ENCODE assay signal across 7 mouse cellular contexts in the genomic region with DNA sequence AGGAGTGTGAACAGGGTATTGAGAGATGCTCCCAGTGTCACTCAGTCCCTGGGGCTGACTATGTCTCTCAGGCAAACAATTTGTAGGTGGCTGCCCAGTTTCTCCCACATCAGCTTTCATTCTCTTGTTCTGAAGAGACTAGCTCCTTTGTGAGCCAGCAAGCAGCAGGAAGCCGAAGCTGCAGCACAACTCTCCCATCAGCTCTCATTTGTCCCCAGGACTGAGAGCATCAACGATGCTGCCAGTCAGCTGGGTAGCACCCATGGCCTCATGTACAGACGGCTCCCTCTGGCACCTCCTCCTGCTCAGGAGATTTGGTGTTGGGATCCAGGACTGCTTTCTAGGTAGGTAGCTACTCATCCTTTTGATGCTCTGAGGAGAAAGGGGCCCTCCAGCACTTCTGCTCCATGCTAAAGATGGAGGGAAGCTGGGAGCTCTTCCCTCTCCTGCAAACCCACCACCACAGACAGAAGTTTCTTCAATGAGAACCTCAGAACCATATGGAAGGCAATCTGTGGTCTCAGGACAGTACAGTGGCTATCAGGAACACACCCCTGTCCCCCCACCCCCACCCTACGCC. TPM values are rescaled to one million over a fixed set of nuclear protein-coding genes. Genes with fewer than 3 reads are reported as not detected.
A peak's percentile ranks its signal among the peaks of the same experiment; 100 is the strongest.
DNase-seq lines count a peak whose midpoint lies in the region; ATAC-seq and TF ChIP-seq lines count a peak whose summit lies in the region.

No protein-coding gene starts in this region.

- TF ChIP-seq EP300 in stomach, postnatal 0 days (optimal IDR thresholded peaks at IDR 0.05): no peak

- WGBS in embryonic facial prominence, embryonic 14.5 days: 33% methylated on average over 4 of the region's 4 CpGs
- whole genome bisulfite sequencing in liver, embryonic 11.5 days: 57% methylated on average over 4 of the region's 4 CpGs
- WGBS in stomach, postnatal 0 days: 26% methylated on average over 4 of the region's 4 CpGs

- peaks cover 19% of the 10 kb centered on the region for H3K36me3 ChIP-seq in embryonic facial prominence, embryonic 14.5 days (ENCODE audit: control insufficient read depth, insufficient read depth, low read length)
- H3K36me3 ChIP-seq in liver, embryonic 11.5 days (ENCODE audit: control insufficient read depth, insufficient read depth, low read length): peaks cover 18% of the 10 kb centered on the region
- H3K36me3 ChIP-seq in stomach, postnatal 0 days (ENCODE audit: control insufficient read depth, insufficient read depth, low read length): peaks cover 7% of the 10 kb centered on the region

- H3K27me3 ChIP-seq in embryonic facial prominence, embryonic 14.5 days (replicated peaks; ENCODE audit: control insufficient read depth, insufficient read depth, low read length): 0 out of 2 replicates have a peak, but pooled peaks cover 4% of the 10 kb centered on the region
- H3K27me3 ChIP-seq in liver, embryonic 11.5 days (replicated peaks; ENCODE audit: control insufficient read depth, insufficient read depth, low read length): peaks cover 8% of the 10 kb centered on the region; the same call in 1 of the 2 replicates
- H3K27me3 ChIP-seq in stomach, postnatal 0 days (ENCODE audit: control insufficient read depth, insufficient read depth, low read length): no peaks in the 10 kb centered on the region

- no peak for TF ChIP-seq CTCF in stomach, postnatal 0 days (IDR thresholded peaks at IDR 0.05; ENCODE audit: low read depth)

- H3K9ac ChIP-seq in embryonic facial prominence, embryonic 14.5 days (ENCODE audit: low read depth, low read length): peak overlapping the region; percentile 82
- H3K9ac ChIP-seq in liver, embryonic 11.5 days (ENCODE audit: low read depth, low read length): no peak overlapping the region; the same call in 1 of the 2 replicates
- H3K9ac ChIP-seq in stomach, postnatal 0 days (ENCODE audit: low read length): peak overlapping the region; percentile 80

- peak overlapping the region; percentile 81; the same call in 1 of the 2 replicates for H3K27ac ChIP-seq in embryonic facial prominence, embryonic 14.5 days (replicated peaks; ENCODE audit: low read depth, low read length)
- no peak overlapping the region for H3K27ac ChIP-seq in liver, embryonic 11.5 days (ENCODE audit: low read depth, low read length)
- peak overlapping the region; percentile 93 for H3K27ac ChIP-seq in stomach, postnatal 0 days (replicated peaks)

- H3K4me2 ChIP-seq in embryonic facial prominence, embryonic 14.5 days (ENCODE audit: low read depth, low read length): peak overlapping the region; percentile 85
- peak overlapping the region; percentile 100 for H3K4me2 ChIP-seq in liver, embryonic 11.5 days
- peak overlapping the region; percentile 93 for H3K4me2 ChIP-seq in stomach, postnatal 0 days (replicated peaks; ENCODE audit: low read depth)

- peak; percentile 68 for DNase-seq in layer of hippocampus, adult 9-11 months
- DNase-seq in layer of hippocampus, postnatal 10 days (ENCODE audit: low spot score in 2 of 2): no peak
- DNase-seq in embryonic facial prominence, embryonic 14.5 days (ENCODE audit: low spot score): no peak
- no peak for DNase-seq in liver, embryonic 11.5 days (ENCODE audit: low spot score)
- no peak for DNase-seq in stomach, postnatal 0 days (ENCODE audit: low spot score)
- DNase-seq in urinary bladder, postnatal 14 days (ENCODE audit: low spot score): no peak

- H3K4me3 ChIP-seq in embryonic facial prominence, embryonic 14.5 days (ENCODE audit: low read depth, low read length): peak overlapping the region; percentile 74
- H3K4me3 ChIP-seq in liver, embryonic 11.5 days (ENCODE audit: low read depth, low read length): peak overlapping the region; percentile 72; the same call in 1 of the 2 replicates
- H3K4me3 ChIP-seq in stomach, postnatal 0 days (ENCODE audit: low read depth, low read length): peak overlapping the region; percentile 71

- H3K4me1 ChIP-seq in embryonic facial prominence, embryonic 14.5 days (ENCODE audit: control insufficient read depth, insufficient read depth, low read length): peaks cover 9% of the 10 kb centered on the region
- peaks cover 14% of the 10 kb centered on the region for H3K4me1 ChIP-seq in liver, embryonic 11.5 days (replicated peaks; ENCODE audit: control insufficient read depth, insufficient read depth, low read length)
- no peaks in the 10 kb centered on the region; the same call in 1 of the 2 replicates for H3K4me1 ChIP-seq in stomach, postnatal 0 days (replicated peaks; ENCODE audit: control insufficient read depth, insufficient read depth)

- H3K9me3 ChIP-seq in embryonic facial prominence, embryonic 14.5 days (ENCODE audit: control insufficient read depth, low read length): no peaks in the 10 kb centered on the region
- H3K9me3 ChIP-seq in liver, embryonic 11.5 days (ENCODE audit: control insufficient read depth, low read length): no peaks in the 10 kb centered on the region
- H3K9me3 ChIP-seq in stomach, postnatal 0 days (ENCODE audit: control insufficient read depth, low read length): no peaks in the 10 kb centered on the region

- ATAC-seq in activated CD4-positive, CD25-positive, alpha-beta regulatory T cell, adult 4 months: peak; percentile 11
- no peak for ATAC-seq in embryonic facial prominence, embryonic 14.5 days (ENCODE audit: low read depth)
- no peak for ATAC-seq in liver, embryonic 11.5 days (replicated peaks; ENCODE audit: low FRiP score)
- ATAC-seq in stomach, postnatal 0 days (ENCODE audit: low FRiP score, low TSS enrichment): no peak

RNA-seq across cellular contexts. Expression of gene Susd2, which starts 22.7 kb away (rescaled TPM):
- 1 to 10 TPM; 1.6 to 2.8 TPM for total RNA-seq in layer of hippocampus, postnatal 10 days (2021)
- 10 to 100 TPM in 1 of 2 experiments, 1 to 10 TPM in 1; 6.2 to 12.5 TPM for polyA plus RNA-seq in activated CD4-positive, CD25-positive, alpha-beta regulatory T cell, adult 4 months (2017; shearing (Covaris generic))
- polyA plus RNA-seq in embryonic facial prominence, embryonic 14.5 days (2014; fragmentation: Nextera tagmentation; extraction: Ambion mirVana): 7.1 and 7.4 TPM in 2 replicates
- 0.91 and 1.5 TPM in 2 replicates for polyA plus RNA-seq in liver, embryonic 11.5 days (2014; fragmentation: Nextera tagmentation; extraction: Ambion mirVana)
- polyA plus RNA-seq in stomach, postnatal 0 days (2015; fragmentation: Nextera tagmentation; extraction: Ambion mirVana): 12.2 and 14.1 TPM in 2 replicates
